Mouse (Mus musculus) neural tube, embryonic 13.5 days (tissue): ENCODE measurements around the gene Asphd2. TPM values are rescaled to one million over a fixed set of nuclear protein-coding genes. Genes with fewer than 3 reads are reported as not detected.
"Not testable (repeated sequence)": the region's sequence is repeated elsewhere in the genome, so short reads cannot be mapped to it uniquely, and the experiment has no call there.

ENCODE experiments used
- ATAC-seq: fragments of 200-750 bp; cut with Nextera tagmentation; 2 replicates; pipeline ENCODE4 v1.8.0; 2017; ENCODE audit warnings: low read depth, mild to moderate bottlenecking, moderate TSS enrichment, moderate library complexity
- H3K27ac ChIP-seq: fragments of 300-500 bp; sonication (generic); replicated peaks from 2 replicates; pipeline ENCODE4 v1.5.1; 2015; ENCODE audit warnings: moderate library complexity, mild to moderate bottlenecking, inconsistent platforms
- H3K27me3 ChIP-seq: fragments of 300-500 bp; sonication (generic); 2 replicates; pipeline ENCODE4 v1.6.1; 2015; ENCODE audit warnings: mild to moderate bottlenecking, inconsistent platforms
- H3K36me3 ChIP-seq: fragments of 300-500 bp; sonication (generic); 2 replicates; pipeline ENCODE4 v1.6.1; 2015; ENCODE audit warnings: mild to moderate bottlenecking, inconsistent platforms
- H3K4me1 ChIP-seq: fragments of 300-500 bp; sonication (generic); replicated peaks from 2 replicates; pipeline ENCODE4 v1.6.1; 2015; ENCODE audit warnings: inconsistent platforms
- H3K4me2 ChIP-seq: fragments of 300-500 bp; sonication (generic); 2 replicates; pipeline ENCODE4 v1.6.1; 2015; ENCODE audit warnings: inconsistent platforms, mild to moderate bottlenecking, moderate library complexity
- H3K4me3 ChIP-seq: fragments of 300-500 bp; sonication (generic); 2 replicates; pipeline ENCODE4 v1.5.1; 2015; ENCODE audit warnings: mild to moderate bottlenecking, inconsistent platforms
- H3K9ac ChIP-seq: fragments of 300-500 bp; sonication (generic); 2 replicates; pipeline ENCODE4 v1.6.1; 2015; ENCODE audit warnings: moderate library complexity, mild to moderate bottlenecking, inconsistent platforms
- H3K9me3 ChIP-seq: fragments of 300-500 bp; sonication (generic); 2 replicates; pipeline ENCODE4 v1.6.1; 2016; ENCODE audit warnings: inconsistent platforms
- WGBS: fragments of 180-500 bp; shearing (Covaris S2); methylation state at CpG from one replicate; pipeline ENCODE4 v1.1.7; 2015; 5-methylcytosine and 5-hydroxymethylcytosine counted together
- polyA plus RNA-seq: library from polyadenylated mRNA; unstranded; fragments of >200 nt; fragmentation: Nextera tagmentation; extraction: Ambion mirVana; gene quantifications from 2 replicates; pipeline ENCODE4 v1.2.1, GENCODE M21; 2015

Asphd2 gene
- 52.4 and 69.6 TPM in 2 replicates for polyA plus RNA-seq

GRCm38 (mm10) chr5:112394779-112395443, at the start of gene Asphd2:
TSS of gene Asphd2 (minus strand) at chr5:112394866.
- ATAC-seq = peak; percentile 89
- H3K9me3 ChIP-seq = no peaks in the 10 kb centered on the region
- under 1% methylated on average over 36 of the region's 67 CpGs for WGBS
- peak within 1 kb of the TSS; percentile 95 for H3K27ac ChIP-seq
- peak within 1 kb of the TSS; percentile 81 for H3K4me3 ChIP-seq
- peaks cover 54% of the 10 kb centered on the region for H3K4me1 ChIP-seq
- H3K27me3 ChIP-seq = no peaks in the 10 kb centered on the region
- H3K4me2 ChIP-seq = peak within 1 kb of the TSS; percentile 90
- H3K9ac ChIP-seq = peak within 1 kb of the TSS; percentile 83
- peaks cover 20% of the 10 kb centered on the region for H3K36me3 ChIP-seq

GRCm38 (mm10) chr5:112438535-112438934, 43.9 kb upstream of the Asphd2 start:
- no peak for ATAC-seq
- H3K4me2 ChIP-seq = no peak overlapping the region
- H3K27ac ChIP-seq = no peak overlapping the region
- H3K36me3 ChIP-seq = 0 out of 2 replicates have a peak, but pooled peaks cover 7% of the 10 kb centered on the region
- H3K9ac ChIP-seq = no peak overlapping the region
- peaks cover 20% of the 10 kb centered on the region for H3K27me3 ChIP-seq
- H3K4me3 ChIP-seq = no peak overlapping the region
- 56% methylated on average over 10 of the region's 10 CpGs for WGBS
- H3K4me1 ChIP-seq = no peaks in the 10 kb centered on the region
- H3K9me3 ChIP-seq = no peaks in the 10 kb centered on the region

GRCm38 (mm10) chr5:112433004-112433403, 38.3 kb upstream of the Asphd2 start:
- H3K36me3 ChIP-seq = no peaks in the 10 kb centered on the region
- no peak overlapping the region for H3K27ac ChIP-seq
- H3K4me1 ChIP-seq = peaks cover 7% of the 10 kb centered on the region
- H3K9ac ChIP-seq = peak overlapping the region; percentile 43; the same call in 1 of the 2 replicates
- no peak overlapping the region for H3K4me2 ChIP-seq
- 0 out of 2 replicates have a peak, but pooled peaks have one; percentile 9 for ATAC-seq
- H3K4me3 ChIP-seq = no peak overlapping the region
- H3K27me3 ChIP-seq = peaks cover 34% of the 10 kb centered on the region
- 3% methylated on average over 8 of the region's 8 CpGs for WGBS
- no peaks in the 10 kb centered on the region for H3K9me3 ChIP-seq

- Histone ChIP-seq H3K27me3 (peaks cover 27% of the 10 kb centered on the region), H3K4me2 (no peak overlapping the region), H3K27ac (no peak overlapping the region), H3K36me3 (no peaks in the 10 kb centered on the region), H3K9ac (no peak overlapping the region), H3K4me1 (peaks cover 7% of the 10 kb centered on the region), H3K9me3 (no peaks in the 10 kb centered on the region), H3K4me3 (no peak overlapping the region)
- WGBS = 78% methylated on average over 5 of the region's 5 CpGs
- no peak for ATAC-seq
Observed at GRCm38 (mm10) chr5:112432033-112432432, 37.4 kb upstream of the Asphd2 start.

- Histone ChIP-seq H3K36me3 (no peaks in the 10 kb centered on the region), H3K27ac (no peak overlapping the region), H3K9ac (no peak overlapping the region), H3K4me1 (peaks cover 7% of the 10 kb centered on the region), H3K4me3 (no peak overlapping the region), H3K4me2 (no peak overlapping the region), H3K9me3 (no peaks in the 10 kb centered on the region), H3K27me3 (peaks cover 27% of the 10 kb centered on the region)
- no peak for ATAC-seq
- 28% methylated on average over 14 of the region's 14 CpGs for WGBS
Observed at GRCm38 (mm10) chr5:112431120-112431775, 36.6 kb upstream of the Asphd2 start.

GRCm38 (mm10) chr5:112428944-112429343, 34.3 kb upstream of the Asphd2 start:
- peak; percentile 34; the same call in 1 of the 2 replicates for ATAC-seq
- Histone ChIP-seq H3K27me3 (peaks cover 28% of the 10 kb centered on the region), H3K27ac (no peak overlapping the region)

GRCm38 (mm10) chr5:112427283-112427682, 32.6 kb upstream of the Asphd2 start:
- WGBS = 39% methylated on average over 2 of the region's 2 CpGs
- Histone ChIP-seq H3K27me3 (peaks cover 33% of the 10 kb centered on the region), H3K4me1 (0 out of 2 replicates have a peak, but pooled peaks cover 3% of the 10 kb centered on the region), H3K9ac (no peak overlapping the region), H3K4me2 (no peak overlapping the region), H3K27ac (no peak overlapping the region), H3K9me3 (no peaks in the 10 kb centered on the region), H3K36me3 (no peaks in the 10 kb centered on the region), H3K4me3 (no peak overlapping the region)
- no peak for ATAC-seq

More at GRCm38 (mm10) chr5:112428944-112429343, 34.3 kb upstream of the Asphd2 start:
- Histone ChIP-seq H3K36me3 (no peaks in the 10 kb centered on the region), H3K4me2 (peak overlapping the region; percentile 44), H3K4me3 (0 out of 2 replicates have a peak overlapping the region, but pooled peaks have one; percentile 2), H3K4me1 (peaks cover 7% of the 10 kb centered on the region), H3K9me3 (no peaks in the 10 kb centered on the region), H3K9ac (0 out of 2 replicates have a peak overlapping the region, but pooled peaks have one; percentile 35)
- WGBS = 13% methylated on average over 19 of the region's 19 CpGs

- Histone ChIP-seq H3K4me3 (no peak overlapping the region), H3K9ac (no peak overlapping the region), H3K27ac (no peak overlapping the region), H3K9me3 (no peaks in the 10 kb centered on the region), H3K4me1 (0 out of 2 replicates have a peak, but pooled peaks cover 3% of the 10 kb centered on the region), H3K4me2 (no peak overlapping the region), H3K36me3 (peaks cover 5% of the 10 kb centered on the region; the same call in 1 of the 2 replicates), H3K27me3 (peaks cover 26% of the 10 kb centered on the region)
- ATAC-seq = no peak
- WGBS = 87% methylated on average over 7 of the region's 7 CpGs
Observed at GRCm38 (mm10) chr5:112426635-112427034, 32.0 kb upstream of the Asphd2 start.

- H3K27me3 ChIP-seq = peaks cover 8% of the 10 kb centered on the region
- H3K27ac ChIP-seq = no peak overlapping the region
- no peak overlapping the region for H3K9ac ChIP-seq
- H3K4me1 ChIP-seq = peaks cover 12% of the 10 kb centered on the region
- no peak for ATAC-seq
- H3K4me2 ChIP-seq = peak overlapping the region; percentile 27
- H3K9me3 ChIP-seq = no peaks in the 10 kb centered on the region
- 40% methylated on average over 12 of the region's 12 CpGs for WGBS
- no peak overlapping the region for H3K4me3 ChIP-seq
- H3K36me3 ChIP-seq = peaks cover 15% of the 10 kb centered on the region; the same call in 1 of the 2 replicates
Observed at GRCm38 (mm10) chr5:112419535-112419934, 24.9 kb upstream of the Asphd2 start.

GRCm38 (mm10) chr5:112418023-112418422, 23.4 kb upstream of the Asphd2 start:
- Histone ChIP-seq H3K27me3 (no peaks in the 10 kb centered on the region; the same call in none of the 2 replicates), H3K4me3 (no peak overlapping the region), H3K27ac (no peak overlapping the region), H3K4me2 (no peak overlapping the region), H3K9me3 (no peaks in the 10 kb centered on the region), H3K36me3 (peaks cover 15% of the 10 kb centered on the region; the same call in 1 of the 2 replicates), H3K9ac (no peak overlapping the region), H3K4me1 (peaks cover 12% of the 10 kb centered on the region)
- ATAC-seq = no peak
- 57% methylated on average over 4 of the region's 4 CpGs for WGBS

GRCm38 (mm10) chr5:112416673-112417072, 22.0 kb upstream of the Asphd2 start:
- H3K9ac ChIP-seq = no peak overlapping the region
- peak; percentile 54; the same call in 1 of the 2 replicates for ATAC-seq
- H3K27ac ChIP-seq = peak overlapping the region; percentile 42; the same call in 1 of the 2 replicates

GRCm38 (mm10) chr5:112412781-112413180, 18.1 kb upstream of the Asphd2 start:
- not testable (repeated sequence) for H3K36me3 ChIP-seq, H3K4me2 ChIP-seq, H3K9ac ChIP-seq, ATAC-seq, H3K27me3 ChIP-seq, H3K27ac ChIP-seq, H3K9me3 ChIP-seq, H3K4me3 ChIP-seq
- peaks cover 36% of the 10 kb centered on the region for H3K4me1 ChIP-seq
- WGBS = 83% methylated on average over 4 of the region's 4 CpGs

More at GRCm38 (mm10) chr5:112416673-112417072, 22.0 kb upstream of the Asphd2 start:
- peaks cover 9% of the 10 kb centered on the region; the same call in 1 of the 2 replicates for H3K36me3 ChIP-seq
- peaks cover 19% of the 10 kb centered on the region for H3K4me1 ChIP-seq
- no peaks in the 10 kb centered on the region for H3K9me3 ChIP-seq
- 42% methylated on average over 5 of the region's 5 CpGs for WGBS
- H3K4me2 ChIP-seq = no peak overlapping the region
- no peak overlapping the region for H3K4me3 ChIP-seq
- no peaks in the 10 kb centered on the region; the same call in none of the 2 replicates for H3K27me3 ChIP-seq
